Mouse (Mus musculus): ENCODE measurements around the gene Nfia.

The Nfia gene

GRCm38 (mm10) chr4:97767025-97767424 is 5.5 kb upstream of the Nfia start:
- DNase-seq (ENCODE audit: low spot score) = no peak

- DNase-seq (ENCODE audit: low spot score) = no peak
Observed at GRCm38 (mm10) chr4:97767516-97767915, 5.0 kb upstream of the Nfia start.

GRCm38 (mm10) chr4:97769861-97770260 is 2.7 kb upstream of the Nfia start:
- DNase-seq (ENCODE audit: low spot score) = no peak

GRCm38 (mm10) chr4:97771426-97771825 is 1.1 kb upstream of the Nfia start:
- DNase-seq (ENCODE audit: low spot score) = no peak

- DNase-seq (ENCODE audit: low spot score) = peak; percentile 99
Observed at GRCm38 (mm10) chr4:97772084-97772484, 450 bp upstream of the Nfia start.

GRCm38 (mm10) chr4:97773110-97773593 is 618 bp downstream of the Nfia start:
- DNase-seq (ENCODE audit: low spot score) = peak; percentile 99

- no peak for DNase-seq (ENCODE audit: low spot score)
Observed at GRCm38 (mm10) chr4:97773791-97774190, 1.3 kb downstream of the Nfia start.

- no peak for DNase-seq (ENCODE audit: low spot score)
Observed at GRCm38 (mm10) chr4:97774446-97774950, 2.0 kb downstream of the Nfia start.

- peak; percentile 81 for DNase-seq (ENCODE audit: low spot score)
Observed at GRCm38 (mm10) chr4:97775059-97775458, 2.5 kb downstream of the Nfia start.

- no peak for DNase-seq (ENCODE audit: low spot score)
Observed at GRCm38 (mm10) chr4:97775494-97776265, 3.1 kb downstream of the Nfia start.

GRCm38 (mm10) chr4:97776388-97777080 is 4.0 kb downstream of the Nfia start:
- DNase-seq (ENCODE audit: low spot score) = no peak

- no peak for DNase-seq (ENCODE audit: low spot score)
Observed at GRCm38 (mm10) chr4:97777081-97777705, 4.7 kb downstream of the Nfia start.

- peak; percentile 70 for DNase-seq (ENCODE audit: low spot score)
Observed at GRCm38 (mm10) chr4:97777706-97778176, 5.2 kb downstream of the Nfia start, which contains the start of gene E130114P18Rik. Gene E130114P18Rik, minus strand, starts transcription at chr4:97778078.

- DNase-seq (ENCODE audit: low spot score) = no peak
Observed at GRCm38 (mm10) chr4:97778211-97779002, 5.9 kb downstream of the Nfia start.

GRCm38 (mm10) chr4:97779003-97779930 is 6.7 kb downstream of the Nfia start:
- no peak for DNase-seq (ENCODE audit: low spot score)

- DNase-seq (ENCODE audit: low spot score) = no peak
Observed at GRCm38 (mm10) chr4:97780024-97780423, 7.5 kb downstream of the Nfia start.

GRCm38 (mm10) chr4:97780666-97781435 is 8.3 kb downstream of the Nfia start:
- DNase-seq (ENCODE audit: low spot score) = no peak

GRCm38 (mm10) chr4:97782069-97782468 is 9.5 kb downstream of the Nfia start:
- no peak for DNase-seq (ENCODE audit: low spot score)

- DNase-seq (ENCODE audit: low spot score) = no peak
Observed at GRCm38 (mm10) chr4:97782497-97782896, 10.0 kb downstream of the Nfia start.
